Mouse (Mus musculus) adrenal gland, postnatal 36 days (tissue): ENCODE results near the gene Coq8a. TPM values are rescaled to one million over a fixed set of nuclear protein-coding genes. Genes with fewer than 3 reads are reported as not detected.
A peak's percentile ranks its signal among the peaks of the same experiment; 100 is the strongest.

Source experiments
- DNase-seq, 2 experiments: peaks; one replicate each; pipeline ENCODE4 v3.0.0; 2021; ENCODE audit warnings: mixed read lengths in 1 of 2
- long read RNA-seq, 2 experiments: library from polyadenylated mRNA; stranded (forward); transcript quantifications; one replicate each; pipeline ENCODE4 v2.0.0; 2021; ENCODE audit warnings: borderline sequencing depth in 2 of 2
- total RNA-seq, 2 experiments: library from RNA; stranded (reverse); gene quantifications; 2 replicates each; pipeline ENCODE4 v1.2.3; 2021

Gene Coq8a
- 100 to 1,000 TPM; 284 to 434 TPM for total RNA-seq
- long read RNA-seq, experiment 1, full-length matches to known transcripts, result 272 of 328 reads
- long read RNA-seq, experiment 1, partial matches to known transcripts, result 43 of 328 reads
- long read RNA-seq, experiment 1, other reads (novel, unspliced or antisense), result 13 of 328 reads
- long read RNA-seq, experiment 2, full-length matches to known transcripts, result 109 of 139 reads
- long read RNA-seq, experiment 2, partial matches to known transcripts, result 14 of 139 reads
- long read RNA-seq, experiment 2, other reads (novel, unspliced or antisense), result 16 of 139 reads

DNA sequence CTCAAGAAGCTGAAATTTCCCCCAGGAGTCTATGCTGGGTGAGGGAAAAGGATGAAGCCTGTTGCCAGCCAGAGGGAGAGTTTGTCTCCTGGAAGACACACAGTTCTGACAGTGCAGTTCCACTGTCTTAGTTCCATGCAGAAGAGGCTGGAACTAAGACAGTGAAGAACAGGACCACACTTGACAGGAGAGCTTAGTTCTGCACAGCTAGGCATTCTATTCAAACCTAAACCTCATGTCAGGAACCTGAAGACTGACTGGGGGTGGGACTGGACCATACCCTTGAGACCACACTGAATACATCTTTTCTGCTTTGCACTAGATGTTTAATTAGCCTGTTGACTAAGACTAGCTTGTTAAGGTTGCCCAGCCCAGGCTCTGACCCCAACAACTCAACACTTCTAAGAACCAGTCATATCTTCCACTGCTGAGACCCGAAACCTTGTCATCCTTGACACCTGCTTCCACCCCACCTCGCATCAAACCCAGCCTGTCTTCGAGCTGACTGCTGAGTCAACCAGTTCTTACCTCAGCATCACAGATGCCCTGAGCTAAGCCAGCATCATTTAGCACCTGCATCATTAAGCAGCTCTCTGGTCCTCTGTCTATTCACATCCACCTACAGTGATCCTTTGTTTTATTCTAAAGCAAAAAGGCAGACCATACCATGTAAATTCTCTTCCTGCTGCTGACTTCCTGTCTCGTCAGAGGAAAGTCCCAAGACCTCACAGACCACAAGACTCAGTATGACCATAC lies at the start of gene Coq8a:
TSS of gene Coq8a (minus strand) at position 644 of the 756 bp plus-strand sequence.
- DNase-seq, result no peak

DNA sequence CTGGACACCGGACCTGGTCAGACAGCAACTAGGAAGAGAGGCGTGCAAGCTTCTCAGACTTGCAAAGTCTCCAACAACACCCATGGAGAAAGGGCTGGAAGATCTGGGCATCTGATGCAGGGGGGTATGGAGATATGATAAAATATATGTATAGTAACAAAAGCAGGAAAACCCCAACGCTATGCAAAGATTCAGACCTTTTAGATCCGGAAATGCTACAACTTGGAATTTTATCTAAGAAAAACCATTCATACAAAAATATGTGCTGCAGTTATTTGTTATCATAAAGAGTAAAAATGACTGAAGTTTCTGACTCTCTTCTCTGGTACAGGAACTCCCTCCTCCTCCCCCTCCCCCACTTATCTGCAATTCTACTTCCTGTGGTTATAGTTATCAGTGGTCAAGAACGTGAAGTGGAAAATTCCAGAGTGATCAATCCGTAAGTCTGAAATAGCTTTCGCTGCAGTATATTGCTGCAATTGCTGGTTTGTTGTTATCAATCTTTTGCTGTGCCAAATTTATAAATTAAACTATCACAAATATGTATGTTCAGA lies 49.3 kb upstream of the Coq8a start:
- no peak for DNase-seq

DNA sequence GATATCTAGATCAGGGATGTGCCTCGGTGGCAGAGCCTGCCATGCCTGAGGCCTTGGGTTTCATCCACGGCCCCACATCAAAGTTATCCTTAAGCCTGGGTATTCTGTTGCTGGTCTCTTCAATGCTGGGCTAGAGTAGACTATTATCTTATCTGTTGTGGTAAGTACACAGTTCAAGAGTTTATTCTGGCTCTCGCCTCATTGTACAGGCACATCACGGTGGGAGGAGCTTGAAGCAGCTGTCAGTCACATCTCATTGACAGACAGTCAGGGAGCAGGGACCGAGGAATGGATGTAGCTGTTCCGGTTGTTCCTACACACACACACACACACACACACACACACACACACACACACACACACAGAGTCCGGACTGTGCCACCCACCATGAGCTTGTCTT lies 48.5 kb upstream of the Coq8a start:
- no peak for DNase-seq

DNA sequence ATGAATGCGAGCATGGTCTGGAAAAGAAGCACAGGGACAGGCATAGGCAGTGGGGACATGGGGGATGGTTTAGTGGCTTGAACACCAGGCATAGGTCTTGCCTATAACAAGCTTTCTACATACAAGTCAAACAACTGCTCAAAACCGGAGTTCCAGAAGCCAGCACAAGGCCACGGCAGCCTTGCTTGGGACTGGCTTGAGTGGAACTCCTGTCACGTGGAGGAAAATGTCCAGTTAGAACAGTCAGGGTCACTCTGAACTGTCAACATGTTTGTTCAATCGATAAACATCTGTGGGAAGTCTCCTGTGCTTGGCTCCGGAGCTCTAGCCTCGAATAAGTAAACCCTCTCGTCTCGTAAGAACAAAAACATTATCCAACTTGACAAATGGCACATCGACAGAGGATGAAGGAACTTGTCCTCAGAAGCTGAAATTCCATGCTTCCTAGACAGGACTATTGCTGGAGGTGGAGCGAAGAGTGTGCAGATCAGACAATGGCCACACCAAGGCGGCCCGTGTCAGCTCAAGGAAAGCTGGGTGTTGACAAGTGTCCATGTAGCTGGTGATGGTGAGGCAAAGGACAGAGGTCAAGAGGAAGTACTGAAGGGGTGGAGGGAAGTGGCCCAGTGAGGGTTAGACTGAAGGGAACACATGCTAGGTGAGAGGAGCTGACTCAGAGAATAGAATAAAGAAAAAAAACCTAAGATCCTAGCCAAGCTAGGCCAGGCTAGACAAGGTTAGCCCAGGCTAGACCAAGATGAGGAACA lies 46.5 kb upstream of the Coq8a start:
- DNase-seq, result peak; percentile 34 to 38

- no peak for DNase-seq
These were observed 32.3 kb upstream of the Coq8a start for GRCm38 (mm10) chr1:180231729-180232128.

- DNase-seq, result no peak
These were observed 31.2 kb upstream of the Coq8a start for GRCm38 (mm10) chr1:180230580-180230979.

GRCm38 (mm10) chr1:180229906-180230305 lies 30.5 kb upstream of the Coq8a start:
- DNase-seq, result no peak

DNA sequence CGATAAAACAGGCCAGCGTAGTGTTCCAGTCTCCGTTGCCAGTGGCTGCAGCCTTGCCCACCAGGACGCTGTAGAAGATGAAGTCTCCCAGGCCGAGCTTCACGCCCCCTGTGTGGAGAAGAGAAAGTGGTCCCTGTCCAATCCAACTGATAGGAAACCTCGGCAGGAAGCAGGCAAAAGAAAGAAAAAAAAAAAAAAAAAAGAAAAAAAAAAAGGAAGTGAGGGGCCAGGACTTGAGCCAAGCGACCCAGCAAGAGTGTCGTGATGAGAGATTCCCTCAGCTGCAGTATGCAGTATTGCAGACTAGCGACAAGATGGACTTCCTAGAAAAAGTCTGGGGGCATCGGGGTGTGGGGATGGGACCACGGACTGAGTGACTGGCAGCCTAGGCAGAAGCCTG lies 29.5 kb upstream of the Coq8a start:
- no peak for DNase-seq

GRCm38 (mm10) chr1:180226766-180227165 lies 27.4 kb upstream of the Coq8a start:
- DNase-seq, result no peak

GRCm38 (mm10) chr1:180226221-180226713 lies 26.9 kb upstream of the Coq8a start:
- no peak for DNase-seq

GRCm38 (mm10) chr1:180225500-180226220 lies 26.3 kb upstream of the Coq8a start:
- DNase-seq, result peak; percentile 74 to 86

DNA sequence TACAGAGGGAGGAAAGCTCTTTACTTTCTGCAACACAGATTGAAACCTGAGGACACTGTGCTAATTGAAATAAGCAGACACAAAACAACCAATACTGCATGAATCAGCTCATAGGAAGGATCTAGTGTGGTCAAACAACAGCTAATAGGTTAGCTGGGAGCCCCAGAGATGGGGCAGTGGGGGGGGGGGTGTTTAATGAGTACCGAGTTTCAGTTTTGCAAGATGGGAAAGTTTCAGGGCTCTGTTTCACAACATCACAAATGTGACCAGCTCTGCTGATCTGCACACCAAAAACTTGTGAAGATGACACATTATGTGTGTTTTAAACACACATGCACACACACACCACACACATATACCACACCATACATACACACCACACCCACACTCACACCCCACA lies 22.6 kb upstream of the Coq8a start:
- DNase-seq, result no peak

DNA sequence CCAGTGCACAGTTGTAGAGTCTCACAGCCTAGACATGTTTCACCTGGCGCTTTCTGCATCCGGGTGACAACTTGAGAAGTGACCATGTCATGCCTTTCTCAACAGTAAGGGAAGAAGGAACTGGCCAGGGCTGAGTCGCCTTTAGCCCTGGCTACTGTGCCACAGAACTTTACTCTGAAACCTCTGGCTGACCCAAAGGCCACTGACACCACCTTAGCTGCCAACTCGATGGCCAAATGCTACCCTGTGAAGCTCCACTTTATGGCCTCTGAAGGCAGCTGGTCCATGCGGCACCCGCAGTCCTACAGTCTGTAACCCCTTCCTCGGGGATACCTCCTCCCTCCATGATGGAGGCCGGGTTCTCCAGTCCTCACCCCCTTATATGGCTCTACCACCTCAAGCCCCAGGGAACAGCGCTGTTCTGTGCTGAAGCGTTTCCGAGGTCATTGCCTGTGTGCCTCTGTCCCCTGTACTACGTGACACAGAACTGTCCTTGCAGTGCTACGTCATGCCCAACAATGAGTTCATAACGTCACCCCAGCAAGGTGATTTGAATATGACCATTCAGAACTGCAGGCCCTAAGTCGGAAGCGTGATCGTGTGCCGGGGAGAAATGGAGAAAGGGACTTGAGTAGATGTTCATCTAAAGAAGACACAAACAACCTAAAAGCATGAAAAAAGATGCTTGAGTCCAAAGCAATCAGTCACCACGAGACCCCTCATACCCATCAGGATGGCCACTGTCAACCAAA lies 21.6 kb upstream of the Coq8a start:
- DNase-seq, result peak in 1 of 2 experiments; percentile 39

DNA sequence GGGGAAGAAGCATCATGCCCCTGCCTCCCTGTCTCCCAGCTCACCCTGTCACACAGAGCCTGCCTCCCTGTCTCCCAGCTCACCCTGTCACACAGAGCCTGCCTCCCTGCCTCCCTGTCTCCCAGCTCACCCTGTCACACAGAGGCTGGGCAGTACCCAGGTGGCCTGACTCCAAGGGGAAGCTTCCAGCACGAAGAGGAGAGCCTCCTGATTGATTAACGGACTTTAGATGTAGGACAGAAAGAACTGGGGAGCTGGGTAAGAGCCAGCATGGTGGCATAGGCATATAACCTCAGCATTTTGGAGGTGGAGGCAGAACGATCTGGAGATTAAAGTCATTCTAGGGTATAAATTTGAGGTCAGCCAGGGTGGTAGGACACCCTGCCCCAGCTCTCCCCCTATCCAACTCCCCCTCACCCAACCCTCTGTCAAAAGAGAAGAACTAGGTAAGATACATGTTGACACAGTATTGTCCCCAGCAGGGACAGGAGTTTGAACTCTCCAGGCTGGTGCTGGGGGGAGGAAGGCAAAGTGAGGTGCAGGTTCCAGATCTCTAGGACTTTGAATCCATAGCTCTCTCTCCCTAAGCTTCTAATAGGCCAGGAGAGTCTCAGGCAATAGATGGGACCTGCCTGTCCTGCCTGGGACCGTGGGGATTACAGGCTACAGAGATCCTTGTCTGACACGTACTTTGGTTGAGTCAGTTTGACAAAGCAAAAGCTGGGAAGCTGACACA lies 17.3 kb upstream of the Coq8a start:
- no peak for DNase-seq

DNA sequence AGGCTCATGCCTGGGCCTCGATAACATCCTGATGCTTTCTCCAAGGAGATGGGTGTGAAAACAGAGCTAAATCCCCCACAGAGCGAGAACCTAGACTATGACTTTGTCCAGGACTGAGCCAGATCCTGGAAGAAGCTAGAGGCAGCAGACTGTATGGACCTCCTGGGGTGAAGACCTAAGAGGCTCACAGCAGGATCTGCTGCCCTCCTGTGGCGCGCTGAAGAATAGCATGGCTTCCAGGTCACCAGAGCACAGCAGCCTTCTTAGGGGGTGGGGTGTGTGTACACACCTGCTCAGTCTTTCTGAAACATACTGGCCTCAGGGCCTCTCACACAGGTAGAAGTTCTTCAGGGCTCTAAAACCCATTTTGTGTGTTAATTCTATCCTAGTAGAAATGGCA lies 15.6 kb upstream of the Coq8a start:
- DNase-seq, result peak; percentile 79 to 82

DNA sequence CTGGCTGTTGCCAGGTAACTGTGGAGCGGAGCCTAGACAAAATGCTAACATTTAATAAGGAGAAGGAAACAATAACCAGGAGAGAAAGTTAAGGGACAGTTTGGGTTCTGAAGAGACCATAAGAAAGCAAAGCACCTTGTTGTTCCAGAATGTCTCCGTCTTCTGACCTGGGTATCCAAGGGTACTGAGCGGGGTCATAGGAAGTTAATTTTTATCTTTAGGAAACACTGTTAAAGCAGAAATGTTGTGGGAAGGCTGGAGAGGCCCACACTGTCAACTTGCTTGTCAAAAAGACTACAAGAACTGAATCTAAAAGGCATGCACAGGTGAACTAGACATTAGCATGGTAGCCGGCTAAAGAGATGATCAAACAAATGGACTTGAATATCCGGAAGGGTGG lies 13.5 kb upstream of the Coq8a start:
- no peak for DNase-seq

- DNase-seq, result peak; percentile 66 to 70
These were observed 11.4 kb upstream of the Coq8a start for GRCm38 (mm10) chr1:180210781-180211271.

DNA sequence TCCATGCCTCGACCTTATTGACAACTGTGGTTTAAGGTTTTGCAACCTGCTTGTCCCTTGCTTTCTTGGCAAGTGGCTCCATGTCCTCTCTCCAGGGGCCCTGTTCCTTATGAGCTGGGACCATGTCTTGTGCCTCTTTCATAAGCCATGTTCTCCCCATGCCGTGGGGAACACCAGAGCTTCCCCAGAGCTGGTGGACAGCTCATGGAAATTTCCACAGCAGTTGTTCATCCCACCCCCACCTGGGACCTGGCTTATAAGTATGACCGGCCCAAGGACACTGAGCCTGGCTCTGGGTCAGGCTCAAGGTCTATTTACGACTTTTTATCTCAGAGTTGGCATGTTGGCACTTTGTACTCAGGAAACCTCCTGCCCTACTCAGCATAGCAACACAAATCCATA lies 10.6 kb upstream of the Coq8a start:
- peak; percentile 78 to 82 for DNase-seq

- DNase-seq, result no peak
These were observed 9.0 kb upstream of the Coq8a start for GRCm38 (mm10) chr1:180208370-180208769.

DNA sequence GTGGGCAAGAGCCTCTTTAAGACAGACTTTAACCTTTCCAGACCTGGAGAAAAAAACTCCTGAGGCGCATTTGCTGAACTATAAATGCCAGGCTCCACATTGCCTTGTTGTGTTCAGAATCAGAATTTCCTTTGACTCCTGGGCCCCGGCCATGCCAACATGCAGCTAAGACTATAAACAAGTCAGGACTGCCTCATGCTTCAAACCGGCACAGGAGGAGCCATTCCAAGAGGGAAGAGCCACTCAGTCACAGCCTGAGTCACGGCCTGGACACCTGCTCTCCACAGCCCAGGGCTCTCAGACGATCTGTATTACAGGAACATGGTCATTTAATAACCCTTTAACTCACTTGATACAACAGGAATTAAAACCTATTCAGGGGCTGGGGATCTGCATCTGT lies 1.3 kb upstream of the Coq8a start:
- DNase-seq, result no peak
